Mouse (Mus musculus): ENCODE measurements around the gene Cmc4.

Gene Cmc4

DNA sequence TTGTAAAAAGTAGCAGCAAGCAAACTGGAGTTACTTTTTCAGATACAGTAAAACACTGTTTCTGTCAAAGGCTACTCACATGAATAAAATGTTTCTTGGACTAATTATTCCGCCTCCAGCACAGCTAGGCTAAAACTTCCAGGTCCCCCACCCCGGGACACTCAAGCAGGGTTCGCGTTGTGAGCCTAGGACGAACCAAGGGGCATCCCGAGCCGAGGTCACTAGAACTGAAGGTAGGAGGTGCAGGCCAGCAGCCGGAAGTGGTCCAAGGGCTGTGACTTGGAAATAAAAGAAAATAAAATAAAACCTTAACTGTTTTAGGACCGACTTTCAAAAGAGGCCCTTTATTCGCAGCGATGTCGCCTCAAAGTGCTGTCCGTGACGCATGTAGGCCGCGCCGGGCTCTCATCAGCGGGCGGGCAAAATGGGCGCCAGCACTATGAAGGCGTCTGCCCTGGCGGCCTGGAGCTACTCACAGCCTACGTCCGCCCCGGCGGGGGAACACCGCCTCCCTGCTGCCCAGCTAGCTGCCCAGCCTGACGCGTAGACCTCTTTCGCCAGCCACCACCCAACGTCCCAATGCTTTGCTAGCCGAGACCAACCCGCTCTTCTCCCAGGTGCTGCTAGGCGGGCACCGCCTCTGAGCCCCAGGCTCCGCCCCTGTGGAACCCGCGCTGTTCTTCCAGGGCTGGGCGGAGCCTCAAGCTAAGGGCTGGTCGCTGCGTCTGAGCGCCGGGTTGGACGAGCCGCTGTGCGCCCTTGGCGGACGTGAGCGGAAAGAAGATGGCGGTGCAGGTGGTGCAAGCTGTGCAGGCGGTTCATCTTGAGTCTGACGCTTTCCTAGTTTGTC is at the start of gene Cmc4, which contains the start of the genes Mtcp1 and Brcc3:
TSS of gene Cmc4 (minus strand) at position 649 of the 850 bp plus-strand sequence.
TSS of gene Mtcp1 (minus strand) at position 653 of the 850 bp plus-strand sequence.
TSS of gene Brcc3 (plus strand) at position 693 of the 850 bp plus-strand sequence.
- peak; percentile 90 for DNase-seq

- DNase-seq = no peak
Measured at GRCm38 (mm10) chrX:75454597-75454996, 38.2 kb upstream of the Cmc4 start.

DNA sequence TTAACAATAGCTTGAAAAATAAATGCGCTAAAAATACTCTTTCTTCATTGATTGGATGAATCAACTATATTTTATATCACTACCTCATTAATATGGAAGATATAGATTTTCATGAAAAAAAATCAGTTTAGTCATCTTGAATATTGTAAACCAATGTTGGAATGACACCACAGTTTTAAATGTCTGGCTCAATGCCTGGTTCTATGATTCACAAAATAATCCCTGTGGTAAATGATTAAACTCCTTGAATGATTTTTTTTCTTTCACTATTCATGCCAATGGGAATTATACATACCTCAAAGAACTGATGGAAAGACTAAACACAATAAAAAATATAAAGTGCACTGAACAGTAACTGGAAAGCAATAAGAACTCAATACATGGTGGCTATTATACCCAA is 6.7 kb downstream of the Cmc4 start:
- DNase-seq = no peak

DNA sequence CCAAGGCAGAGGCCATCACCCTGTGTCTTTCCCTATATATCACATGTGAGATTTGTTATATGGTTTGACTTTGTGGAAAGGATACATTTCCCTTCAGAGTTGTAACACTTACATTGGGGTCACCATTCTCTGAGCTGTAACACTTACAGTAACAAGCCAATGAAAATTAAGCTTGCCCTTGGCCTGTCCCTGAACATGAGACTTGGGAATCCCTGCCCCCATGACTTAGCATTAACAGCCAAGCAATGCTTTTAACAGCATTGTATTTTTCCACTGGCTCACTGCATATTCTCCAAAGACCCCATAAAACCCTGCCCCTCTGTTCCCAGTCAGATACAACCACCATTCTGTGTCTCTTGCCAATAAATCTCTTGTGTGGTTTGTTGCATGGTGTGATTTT is 13.0 kb downstream of the Cmc4 start:
- no peak for DNase-seq

DNA sequence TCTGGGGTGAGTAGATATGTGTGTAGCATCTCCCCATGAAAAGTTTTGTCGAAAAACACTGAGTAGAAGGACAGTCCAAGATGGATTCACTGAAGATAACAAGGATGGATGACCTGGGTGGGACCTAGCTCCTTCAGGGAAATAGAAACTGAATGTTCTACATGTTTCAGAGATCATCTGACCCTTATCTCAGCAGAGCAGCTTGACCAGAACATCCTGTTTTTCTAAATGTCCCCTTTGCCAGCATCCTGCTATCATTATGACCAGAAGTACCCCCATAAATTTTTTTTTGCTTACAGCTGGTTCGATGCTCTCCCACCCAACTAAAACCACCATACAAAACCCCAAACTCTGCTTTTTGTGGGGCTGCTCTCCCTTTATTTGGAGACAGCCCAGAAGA is 13.7 kb downstream of the Cmc4 start:
- DNase-seq = no peak

- no peak for DNase-seq
Measured at GRCm38 (mm10) chrX:75399471-75399870, 16.9 kb downstream of the Cmc4 start.

GRCm38 (mm10) chrX:75382195-75382771 is 34.1 kb downstream of the Cmc4 start, which contains the start of the genes Fundc2 and F8:
Gene Fundc2 (plus strand): TSS chrX:75382399.
Gene F8 (minus strand): TSS chrX:75382615.
- DNase-seq = peak; percentile 82

DNA sequence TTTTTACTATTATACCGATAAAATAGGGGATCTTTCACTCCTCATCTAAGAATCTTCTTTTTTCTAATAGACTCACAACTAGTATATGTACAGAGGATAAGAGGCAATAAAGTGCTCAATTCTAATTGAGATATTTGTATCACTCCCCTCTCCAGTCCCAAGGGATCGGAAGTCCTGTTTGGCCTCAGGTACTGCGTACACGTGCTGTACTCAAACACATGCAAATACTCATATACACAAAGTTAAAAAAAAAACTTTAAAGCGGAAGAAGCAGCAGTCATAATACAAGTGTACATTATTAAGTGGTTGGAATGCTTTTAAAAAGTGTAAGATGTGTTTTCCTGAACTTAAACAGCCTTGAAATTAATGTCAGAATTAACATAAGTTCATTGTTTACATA is 34.7 kb downstream of the Cmc4 start:
- no peak for DNase-seq

DNA sequence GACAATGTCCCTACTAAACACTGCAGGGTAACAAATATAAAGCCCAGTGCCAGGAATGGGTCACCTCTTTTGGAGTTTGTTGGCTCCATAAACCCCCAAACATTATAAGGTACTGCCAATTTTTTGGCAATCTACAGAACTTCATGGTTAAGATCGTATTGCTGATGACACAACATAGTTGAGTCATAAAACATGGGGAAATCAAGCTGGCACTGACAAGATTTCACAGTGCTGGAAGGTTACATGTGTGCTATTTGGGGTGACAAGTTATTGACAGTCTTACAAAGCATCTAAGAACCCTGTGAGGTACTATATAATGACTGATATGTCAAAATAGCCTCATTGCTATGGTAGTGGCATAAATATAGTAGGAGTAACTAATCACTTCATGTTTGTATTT is 35.2 kb downstream of the Cmc4 start:
- no peak for DNase-seq

GRCm38 (mm10) chrX:75376815-75377214 is 39.6 kb downstream of the Cmc4 start:
- DNase-seq = no peak

DNA sequence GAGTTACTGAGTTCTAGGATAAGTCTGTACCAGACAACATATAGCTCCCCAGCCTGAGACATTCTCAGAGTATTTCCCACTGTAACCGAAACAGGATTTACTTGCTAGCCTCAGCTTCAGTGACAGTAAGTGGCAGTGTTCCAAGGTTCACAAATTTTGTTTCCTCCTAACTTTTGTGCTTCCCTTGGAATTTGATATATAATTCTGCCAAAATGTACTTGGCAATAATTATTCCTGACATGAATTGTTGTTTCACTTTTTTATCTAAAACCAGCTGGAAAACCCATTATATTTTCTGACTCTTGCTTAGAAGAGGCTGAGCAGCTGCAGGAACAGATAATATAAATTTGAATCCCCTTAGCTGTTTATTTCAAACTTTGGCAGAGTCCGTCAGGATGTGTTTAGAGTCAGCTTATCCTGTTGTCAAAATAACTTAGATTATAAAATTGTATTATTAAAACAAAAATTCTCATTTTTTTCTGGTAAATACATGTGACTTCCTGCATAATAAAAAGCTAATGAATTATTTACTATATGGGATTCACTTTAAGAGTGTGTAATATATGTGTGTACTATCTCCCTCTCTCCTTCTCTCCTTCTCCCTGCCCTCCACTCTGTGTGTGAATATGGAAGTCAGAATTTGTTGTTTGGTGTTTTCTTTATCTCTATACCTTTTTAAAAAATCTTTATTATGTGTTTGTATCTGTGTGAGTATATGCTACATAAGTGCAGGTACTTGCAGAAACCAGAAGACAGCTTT is 43.5 kb downstream of the Cmc4 start:
- DNase-seq = no peak

GRCm38 (mm10) chrX:75370197-75370596 is 46.2 kb downstream of the Cmc4 start:
- DNase-seq = no peak
